Comparison of ENCODE assay signal across 8 mouse cellular contexts in genomic region chr14:32165278-32166061, GRCm38 (mm10). TPM values are rescaled to one million over a fixed set of nuclear protein-coding genes. Genes with fewer than 3 reads are reported as not detected.
DNase-seq lines count a peak whose midpoint lies in the region; ATAC-seq and TF ChIP-seq lines count a peak whose summit lies in the region.

No protein-coding gene starts in this region.

- H3K36me3 ChIP-seq in hindbrain, postnatal 0 days (ENCODE audit: insufficient read depth, low read length) = no peaks in the 10 kb centered on the region

- H3K9me3 ChIP-seq in hindbrain, postnatal 0 days (ENCODE audit: low read length) = no peaks in the 10 kb centered on the region

- no peaks in the 10 kb centered on the region for H3K27me3 ChIP-seq in hindbrain, postnatal 0 days (ENCODE audit: insufficient read depth, low read length)

- peak overlapping the region; percentile 77 for H3K4me3 ChIP-seq in gastrocnemius, adult 2 months
- peak overlapping the region; percentile 49 for H3K4me3 ChIP-seq in hindbrain, postnatal 0 days (ENCODE audit: low read length)

- peak; percentile 94 for DNase-seq in ZHBTc4 (ENCODE audit: low read depth, low spot score)
- peak; percentile 40 to 48 for DNase-seq in cerebellum, postnatal 4 days (ENCODE audit: low spot score in 2 of 2)
- DNase-seq in gastrocnemius, adult 2 months = peak; percentile 83
- DNase-seq in hindbrain, postnatal 0 days (ENCODE audit: low spot score) = peak; percentile 78
- DNase-seq in left cerebral cortex, postnatal 14 days (ENCODE audit: low spot score in 2 of 2) = peak; percentile 28 to 37
- peak; percentile 36 for DNase-seq in right cerebral cortex, postnatal 14 days
- peak; percentile 69 to 79 for DNase-seq in urinary bladder, postnatal 4 days (ENCODE audit: low spot score in 2 of 2)

- peak; percentile 24; the same call in 1 of the 2 replicates for TF ChIP-seq CTCF in gastrocnemius, adult 2 months (IDR thresholded peaks at IDR 0.05)
- TF ChIP-seq CTCF in hindbrain, postnatal 0 days (IDR thresholded peaks at IDR 0.05; ENCODE audit: low read depth) = no peak

- ATAC-seq in hindbrain, postnatal 0 days = peak; percentile 81
- ATAC-seq in megakaryocyte-erythroid progenitor cell, adult 5-6 weeks (replicated peaks; ENCODE audit: low FRiP score, low TSS enrichment, poor library complexity, severe bottlenecking) = peak; percentile 54

- H3K4me2 ChIP-seq in hindbrain, postnatal 0 days (ENCODE audit: low read depth, low read length) = peak overlapping the region; percentile 98

- H3K27ac ChIP-seq in gastrocnemius, adult 2 months = peak overlapping the region; percentile 78
- H3K27ac ChIP-seq in hindbrain, postnatal 0 days = peak overlapping the region; percentile 65; the same call in 1 of the 2 replicates

- under 1% methylated on average over 41 of the region's 42 CpGs for WGBS in hindbrain, postnatal 0 days

- peak overlapping the region; percentile 56 for H3K9ac ChIP-seq in hindbrain, postnatal 0 days (replicated peaks; ENCODE audit: low read length)

- H3K4me1 ChIP-seq in hindbrain, postnatal 0 days (ENCODE audit: insufficient read depth, low read length) = 0 out of 2 replicates have a peak, but pooled peaks cover 5% of the 10 kb centered on the region

- intact Hi-C loops in gastrocnemius, adult 2 months (cut with DNase I) = no loop called here
- intact Hi-C loops in left cerebral cortex, postnatal 14 days (cut with DNase I) = no loop called here

RNA-seq across cellular contexts. Expression of gene Ncoa4, which starts 5.8 kb away (rescaled TPM):
- total RNA-seq in gastrocnemius, adult 2 months (2021) = 10 to 100 TPM; 60.8 to 77.6 TPM
- total RNA-seq in hindbrain, postnatal 0 days (2014; rRNA removed) = 171 TPM in 2 replicates
- polyA plus RNA-seq in hindbrain, postnatal 0 days (2015; fragmentation: Nextera tagmentation; extraction: Ambion mirVana) = 82.3 and 85.8 TPM in 2 replicates
- total RNA-seq in left cerebral cortex, postnatal 14 days (2021) = 100 to 1,000 TPM; 123 to 136 TPM
- total RNA-seq in megakaryocyte-erythroid progenitor cell, adult 5-6 weeks (2014; fragmentation: Nextera tagmentation) = 48.1 and 49.3 TPM in 2 replicates
- total RNA-seq in megakaryocyte-erythroid progenitor cell, adult 5-6 weeks (2017) = 51.3 and 68.1 TPM in 2 replicates

RNA-seq across cellular contexts. Expression of gene Msmb, which starts 23.6 kb away (rescaled TPM):
- total RNA-seq in gastrocnemius, adult 2 months (2021) = not detected
- total RNA-seq in hindbrain, postnatal 0 days (2014; rRNA removed) = not detected in 2 replicates
- polyA plus RNA-seq in hindbrain, postnatal 0 days (2015; fragmentation: Nextera tagmentation; extraction: Ambion mirVana) = not detected in 2 replicates
- total RNA-seq in left cerebral cortex, postnatal 14 days (2021) = not detected
- total RNA-seq in megakaryocyte-erythroid progenitor cell, adult 5-6 weeks (2014; fragmentation: Nextera tagmentation) = not detected in 2 replicates
- total RNA-seq in megakaryocyte-erythroid progenitor cell, adult 5-6 weeks (2017) = not detected in 2 replicates

RNA-seq across cellular contexts. Expression of gene Timm23, which starts 36.2 kb away (rescaled TPM):
- total RNA-seq in gastrocnemius, adult 2 months (2021) = 100 to 1,000 TPM; 187 to 209 TPM
- 115 and 138 TPM in 2 replicates for total RNA-seq in hindbrain, postnatal 0 days (2014; rRNA removed)
- polyA plus RNA-seq in hindbrain, postnatal 0 days (2015; fragmentation: Nextera tagmentation; extraction: Ambion mirVana) = 258 and 262 TPM in 2 replicates
- 10 to 100 TPM; 66.5 to 71.5 TPM for total RNA-seq in left cerebral cortex, postnatal 14 days (2021)
- total RNA-seq in megakaryocyte-erythroid progenitor cell, adult 5-6 weeks (2014; fragmentation: Nextera tagmentation) = 216 and 235 TPM in 2 replicates
- 189 and 199 TPM in 2 replicates for total RNA-seq in megakaryocyte-erythroid progenitor cell, adult 5-6 weeks (2017)

RNA-seq across cellular contexts. Expression of gene Parg, which starts 36.3 kb away (rescaled TPM):
- total RNA-seq in gastrocnemius, adult 2 months (2021) = 10 to 100 TPM; 21.4 to 22.0 TPM
- total RNA-seq in hindbrain, postnatal 0 days (2014; rRNA removed) = 33.6 and 35.0 TPM in 2 replicates
- polyA plus RNA-seq in hindbrain, postnatal 0 days (2015; fragmentation: Nextera tagmentation; extraction: Ambion mirVana) = 26.4 and 26.5 TPM in 2 replicates
- 10 to 100 TPM; 35.7 to 44.0 TPM for total RNA-seq in left cerebral cortex, postnatal 14 days (2021)
- total RNA-seq in megakaryocyte-erythroid progenitor cell, adult 5-6 weeks (2014; fragmentation: Nextera tagmentation) = 31.5 and 33.9 TPM in 2 replicates
- 102 and 122 TPM in 2 replicates for total RNA-seq in megakaryocyte-erythroid progenitor cell, adult 5-6 weeks (2017)

Comparison
In these comparisons a context has a peak if more than half of its experiments do, and no peak if none do; other contexts are left out.
1. Peak in every context shown above with its lines: DNase-seq, ATAC-seq, H3K4me3 ChIP-seq and H3K27ac ChIP-seq.
2. DNase-seq: peak in every context shown above with its lines; median percentile 94 in ZHBTc4; 83 in gastrocnemius, adult 2 months; 78 in hindbrain, postnatal 0 days; 74 in urinary bladder, postnatal 4 days; 44 in cerebellum, postnatal 4 days; 36 in right cerebral cortex, postnatal 14 days; 32 in left cerebral cortex, postnatal 14 days.